Mouse (Mus musculus): ENCODE measurements around the gene Cntnap5b. TPM values are rescaled to one million over a fixed set of nuclear protein-coding genes. Genes with fewer than 3 reads are reported as not detected.
A peak's percentile ranks its signal among the peaks of the same experiment; 100 is the strongest.

Cntnap5b gene
- polyA plus RNA-seq, 2 experiments, result not detected

DNA sequence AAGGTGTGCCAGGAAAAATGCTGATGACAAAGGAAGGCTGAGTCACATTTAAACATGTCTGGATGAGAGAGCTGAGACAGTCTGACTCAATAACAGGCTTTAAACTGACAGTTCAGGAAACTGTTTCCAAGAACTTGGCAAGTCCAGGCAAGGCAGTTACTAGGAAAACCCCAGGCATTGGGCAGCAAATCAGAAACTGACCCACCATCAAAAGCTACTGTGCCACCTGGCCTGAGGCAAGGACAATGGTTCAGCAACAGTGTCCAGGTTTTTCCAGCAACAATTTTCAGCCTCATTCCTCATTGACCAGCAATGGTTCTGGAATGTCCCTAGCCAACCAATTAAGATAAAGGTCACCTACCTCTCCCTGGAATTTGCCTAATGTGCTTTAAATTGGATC, 399.0 kb downstream of the Cntnap5b start:
- no peak overlapping the region for H3K4me3 ChIP-seq (ENCODE audit: insufficient read depth in 1 of 2, low read depth in 2 of 2, low read length in 2 of 2)
- no peaks in the 10 kb centered on the region for H3K27me3 ChIP-seq (ENCODE audit: control insufficient read depth, insufficient read depth, low read length)
- no peak for TF ChIP-seq CTCF (IDR thresholded peaks at IDR 0.05; ENCODE audit: low read depth)
- no peak for TF ChIP-seq EP300 (IDR thresholded peaks at IDR 0.05; ENCODE audit: low read depth)
- no peaks in the 10 kb centered on the region for H3K4me1 ChIP-seq (replicated peaks; ENCODE audit: control insufficient read depth in 2 of 2, insufficient read depth in 2 of 2, low read length in 1 of 2)
- H3K9ac ChIP-seq (replicated peaks), result no peak overlapping the region
- no peak overlapping the region for H3K4me2 ChIP-seq (ENCODE audit: low read depth)
- H3K36me3 ChIP-seq (replicated peaks; ENCODE audit: control insufficient read depth, insufficient read depth, low read depth), result no peaks in the 10 kb centered on the region
- no peak overlapping the region for H3K27ac ChIP-seq
- no peaks in the 10 kb centered on the region for H3K9me3 ChIP-seq (ENCODE audit: control insufficient read depth, low read length)
- ATAC-seq (ENCODE audit: insufficient read depth) (no peak), DNase-seq (ENCODE audit: low read depth in 3 of 3, low spot score in 3 of 3) (no peak)

DNA sequence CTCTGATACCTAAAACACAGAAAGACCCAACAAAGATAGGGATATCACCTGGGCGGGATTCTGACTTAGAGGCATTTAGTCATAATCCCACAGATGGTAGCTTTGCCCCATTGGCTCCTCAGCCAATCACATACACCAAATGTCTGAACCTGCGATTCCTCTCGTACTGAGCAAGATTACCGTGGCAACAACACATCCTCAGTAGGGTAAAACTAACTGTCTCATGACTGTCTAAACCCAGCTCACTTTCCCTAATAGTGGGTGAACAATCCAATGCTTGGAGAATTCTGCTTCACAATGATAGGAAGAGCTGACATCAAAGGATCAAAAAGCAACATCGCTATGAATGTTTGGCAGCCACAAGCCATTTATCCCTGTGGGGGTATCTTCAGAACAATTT, 407.5 kb downstream of the Cntnap5b start:
- WGBS (ENCODE audit: insufficient replicate concordance), result 66% methylated on average over 5 of the region's 5 CpGs
- H3K27ac ChIP-seq, result no peak overlapping the region
- no peaks in the 10 kb centered on the region for H3K9me3 ChIP-seq (ENCODE audit: control insufficient read depth, low read length)
- ATAC-seq (ENCODE audit: insufficient read depth) (peak; percentile 100), DNase-seq (ENCODE audit: low read depth in 3 of 3, low spot score in 3 of 3) (peak; percentile 95 to 98 (median 96))
- TF ChIP-seq EP300 (IDR thresholded peaks at IDR 0.05; ENCODE audit: low read depth) (no peak), CTCF (IDR thresholded peaks at IDR 0.05; ENCODE audit: low read depth) (no peak)
- no peak overlapping the region for H3K4me2 ChIP-seq (ENCODE audit: low read depth)
- no peak overlapping the region for H3K4me3 ChIP-seq (ENCODE audit: insufficient read depth in 1 of 2, low read depth in 2 of 2, low read length in 2 of 2)
- no peaks in the 10 kb centered on the region for H3K4me1 ChIP-seq (replicated peaks; ENCODE audit: control insufficient read depth in 2 of 2, insufficient read depth in 2 of 2, low read length in 1 of 2)
- no peak overlapping the region for H3K9ac ChIP-seq (replicated peaks)
- no peaks in the 10 kb centered on the region for H3K27me3 ChIP-seq (ENCODE audit: control insufficient read depth, insufficient read depth, low read length)
- H3K36me3 ChIP-seq (replicated peaks; ENCODE audit: control insufficient read depth, insufficient read depth, low read depth), result no peaks in the 10 kb centered on the region

DNA sequence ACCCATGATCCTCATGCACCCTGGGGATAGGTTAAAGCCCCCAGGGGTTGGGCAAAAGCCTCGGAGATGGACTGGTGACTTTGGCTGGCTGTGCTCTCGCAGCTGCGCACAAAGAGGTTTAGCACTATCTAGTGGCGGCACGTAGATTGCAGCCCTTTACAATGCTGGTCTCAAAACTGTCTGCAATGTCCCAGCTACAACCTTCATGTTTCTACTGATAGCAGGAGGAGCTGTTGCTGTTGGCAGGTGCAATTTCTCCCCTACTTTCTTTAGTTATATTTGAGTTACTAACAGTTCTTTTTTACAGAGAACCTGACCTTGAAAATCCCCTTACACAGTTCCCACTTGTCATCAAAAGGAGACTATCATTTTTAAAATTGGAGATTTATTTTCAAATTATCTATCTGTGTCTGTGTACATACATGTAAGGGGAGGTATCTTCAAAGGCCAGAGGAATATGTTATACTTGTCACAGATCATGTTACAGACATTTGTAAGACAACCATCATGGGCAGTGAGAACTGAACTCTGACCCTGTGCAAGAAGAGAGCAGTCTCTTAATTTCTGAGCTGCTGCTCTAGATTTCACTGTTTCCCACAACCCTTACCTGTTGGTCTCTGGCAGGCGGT, 459.5 kb downstream of the Cntnap5b start:
- no peaks in the 10 kb centered on the region for H3K27me3 ChIP-seq (ENCODE audit: control insufficient read depth, insufficient read depth, low read length)
- DNase-seq (ENCODE audit: low read depth in 3 of 3, low spot score in 3 of 3) (no peak), ATAC-seq (ENCODE audit: insufficient read depth) (no peak)
- no peak overlapping the region for H3K27ac ChIP-seq
- no peak overlapping the region for H3K9ac ChIP-seq (replicated peaks)
- H3K4me3 ChIP-seq (ENCODE audit: insufficient read depth in 1 of 2, low read depth in 2 of 2, low read length in 2 of 2), result no peak overlapping the region
- no peaks in the 10 kb centered on the region for H3K9me3 ChIP-seq (ENCODE audit: control insufficient read depth, low read length)
- H3K4me1 ChIP-seq (replicated peaks; ENCODE audit: control insufficient read depth in 2 of 2, insufficient read depth in 2 of 2, low read length in 1 of 2), result no peaks in the 10 kb centered on the region
- WGBS (ENCODE audit: insufficient replicate concordance), result 9% methylated on average over 5 of the region's 6 CpGs
- no peak overlapping the region for H3K4me2 ChIP-seq (ENCODE audit: low read depth)
- no peaks in the 10 kb centered on the region for H3K36me3 ChIP-seq (replicated peaks; ENCODE audit: control insufficient read depth, insufficient read depth, low read depth)
- TF ChIP-seq EP300 (IDR thresholded peaks at IDR 0.05; ENCODE audit: low read depth), result no peak
- peak; percentile 20; the same call in 1 of the 2 replicates for TF ChIP-seq CTCF (IDR thresholded peaks at IDR 0.05; ENCODE audit: low read depth)

DNA sequence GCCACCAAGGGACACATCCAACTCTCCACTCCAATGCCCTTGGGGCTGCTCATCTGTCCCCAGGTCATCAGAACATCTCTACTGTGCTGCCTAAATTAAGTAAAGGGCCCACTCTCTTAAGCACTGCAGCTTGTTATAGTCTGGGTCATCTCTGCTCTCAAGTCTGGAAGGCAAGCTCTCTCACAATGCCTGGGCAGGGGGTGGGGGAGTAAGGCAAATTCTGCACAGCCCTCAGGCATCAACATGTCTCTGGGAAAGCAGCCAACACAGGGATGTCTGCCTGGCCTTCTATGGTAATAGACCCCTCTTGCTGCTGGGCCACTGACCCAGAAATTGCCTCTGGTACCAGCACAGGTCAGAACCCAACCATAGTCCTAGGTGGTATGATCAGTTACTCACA, 479.4 kb downstream of the Cntnap5b start:
- no peak for ATAC-seq (ENCODE audit: insufficient read depth)
- Histone ChIP-seq H3K4me1 (replicated peaks; ENCODE audit: control insufficient read depth in 2 of 2, insufficient read depth in 2 of 2, low read length in 1 of 2) (no peaks in the 10 kb centered on the region), H3K27ac (no peak overlapping the region), H3K36me3 (replicated peaks; ENCODE audit: control insufficient read depth, insufficient read depth, low read depth) (no peaks in the 10 kb centered on the region), H3K9ac (replicated peaks) (no peak overlapping the region), H3K4me3 (ENCODE audit: insufficient read depth in 1 of 2, low read depth in 2 of 2, low read length in 2 of 2) (no peak overlapping the region), H3K9me3 (ENCODE audit: control insufficient read depth, low read length) (no peaks in the 10 kb centered on the region), H3K27me3 (ENCODE audit: control insufficient read depth, insufficient read depth, low read length) (no peaks in the 10 kb centered on the region), H3K4me2 (ENCODE audit: low read depth) (no peak overlapping the region)
- no peak for TF ChIP-seq CTCF (IDR thresholded peaks at IDR 0.05; ENCODE audit: low read depth)
- no peak for TF ChIP-seq EP300 (IDR thresholded peaks at IDR 0.05; ENCODE audit: low read depth)
- DNase-seq (ENCODE audit: low read depth in 3 of 3, low spot score in 3 of 3), result no peak

DNA sequence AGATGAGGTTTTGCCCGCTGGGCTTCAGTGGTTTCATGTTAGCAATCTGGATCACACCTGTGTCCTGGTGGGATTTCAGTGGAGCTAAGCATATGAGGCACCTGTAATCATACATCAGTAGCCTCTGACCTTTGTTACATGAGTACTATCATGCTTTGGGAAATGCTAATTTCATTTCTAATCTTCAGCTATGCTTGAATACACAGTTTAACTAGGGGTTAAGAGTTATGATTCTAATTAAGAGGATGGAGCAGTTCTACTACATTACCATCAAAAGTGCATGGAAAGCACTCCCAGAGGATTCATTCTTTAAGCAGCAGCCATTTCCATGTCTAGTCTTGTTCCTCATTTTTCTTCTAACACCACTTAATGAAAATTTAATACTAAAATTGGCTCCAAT, 538.1 kb downstream of the Cntnap5b start:
- TF ChIP-seq CTCF (IDR thresholded peaks at IDR 0.05; ENCODE audit: low read depth) (no peak), EP300 (IDR thresholded peaks at IDR 0.05; ENCODE audit: low read depth) (no peak)
- Histone ChIP-seq H3K27ac (no peak overlapping the region), H3K4me2 (ENCODE audit: low read depth) (no peak overlapping the region), H3K9ac (replicated peaks) (no peak overlapping the region), H3K4me1 (replicated peaks; ENCODE audit: control insufficient read depth in 2 of 2, insufficient read depth in 2 of 2, low read length in 1 of 2) (no peaks in the 10 kb centered on the region), H3K27me3 (ENCODE audit: control insufficient read depth, insufficient read depth, low read length) (no peaks in the 10 kb centered on the region), H3K4me3 (ENCODE audit: insufficient read depth in 1 of 2, low read depth in 2 of 2, low read length in 2 of 2) (no peak overlapping the region), H3K36me3 (replicated peaks; ENCODE audit: control insufficient read depth, insufficient read depth, low read depth) (no peaks in the 10 kb centered on the region), H3K9me3 (ENCODE audit: control insufficient read depth, low read length) (no peaks in the 10 kb centered on the region)
- 56% methylated on average over 1 of the region's 1 CpGs for WGBS (ENCODE audit: insufficient replicate concordance)
- ATAC-seq (ENCODE audit: insufficient read depth), result no peak
- DNase-seq (ENCODE audit: low read depth in 3 of 3, low spot score in 3 of 3), result no peak
